Mouse (Mus musculus) heart, postnatal 4 days (tissue): Measurements from ENCODE around the gene Nme6. TPM values are rescaled to one million over a fixed set of nuclear protein-coding genes. Genes with fewer than 3 reads are reported as not detected.
A peak's percentile ranks its signal among the peaks of the same experiment; 100 is the strongest.
"Not testable (repeated sequence)": the region's sequence is repeated elsewhere in the genome, so short reads cannot be mapped to it uniquely, and the experiment has no call there.

Experiments used
- DNase-seq: peaks from one replicate; pipeline ENCODE4 v3.0.0; 2021
- total RNA-seq, 2 experiments: library from RNA; stranded (reverse); gene quantifications; 2 replicates each; pipeline ENCODE4 v1.2.3; 2021

The Nme6 gene
- 10 to 100 TPM; 21.6 to 25.2 TPM for total RNA-seq

- DNase-seq, result peak; percentile 88
Measured at GRCm38 (mm10) chr9:109832391-109833087, at the start of gene Nme6. TSS of gene Nme6 (plus strand) at chr9:109832749.

- not testable (repeated sequence) for DNase-seq
Measured at GRCm38 (mm10) chr9:109790570-109790969, 42.0 kb upstream of the Nme6 start, which contains the start of gene Fbxw27. TSS of gene Fbxw27 (minus strand) at chr9:109790670.

GRCm38 (mm10) chr9:109795221-109795620 is 37.3 kb upstream of the Nme6 start:
- no peak for DNase-seq

GRCm38 (mm10) chr9:109795811-109796210 is 36.7 kb upstream of the Nme6 start:
- no peak for DNase-seq

- peak; percentile 19 for DNase-seq
Measured at GRCm38 (mm10) chr9:109798051-109798450, 34.5 kb upstream of the Nme6 start.

GRCm38 (mm10) chr9:109805596-109805995 is 27.0 kb upstream of the Nme6 start:
- DNase-seq, result not testable (repeated sequence)

GRCm38 (mm10) chr9:109806260-109806659 is 26.3 kb upstream of the Nme6 start:
- no peak for DNase-seq

GRCm38 (mm10) chr9:109806695-109807293 is 25.8 kb upstream of the Nme6 start:
- DNase-seq, result no peak

- DNase-seq, result no peak
Measured at GRCm38 (mm10) chr9:109807898-109808297, 24.7 kb upstream of the Nme6 start.

GRCm38 (mm10) chr9:109811980-109812379 is 20.6 kb upstream of the Nme6 start, which contains the start of gene Spink8:
TSS of gene Spink8 (plus strand) at chr9:109812280.
- DNase-seq, result no peak

GRCm38 (mm10) chr9:109813424-109813823 is 19.1 kb upstream of the Nme6 start:
- DNase-seq, result no peak

GRCm38 (mm10) chr9:109816341-109816740 is 16.2 kb upstream of the Nme6 start:
- DNase-seq, result no peak

GRCm38 (mm10) chr9:109825739-109826138 is 6.8 kb upstream of the Nme6 start:
- no peak for DNase-seq

- DNase-seq, result no peak
Measured at GRCm38 (mm10) chr9:109826181-109826580, 6.4 kb upstream of the Nme6 start.

GRCm38 (mm10) chr9:109833088-109833412 is 501 bp downstream of the Nme6 start:
- no peak for DNase-seq

- peak; percentile 66 for DNase-seq
Measured at GRCm38 (mm10) chr9:109849312-109849758, 16.8 kb downstream of the Nme6 start, which contains the start of gene Camp. TSS of gene Camp (minus strand) at chr9:109849617.

GRCm38 (mm10) chr9:109850099-109850498 is 17.6 kb downstream of the Nme6 start:
- no peak for DNase-seq

GRCm38 (mm10) chr9:109854341-109854740 is 21.8 kb downstream of the Nme6 start:
- DNase-seq, result no peak

- no peak for DNase-seq
Measured at GRCm38 (mm10) chr9:109855947-109856346, 23.4 kb downstream of the Nme6 start.

- peak; percentile 89 for DNase-seq
Measured at GRCm38 (mm10) chr9:109862397-109863044, 30.0 kb downstream of the Nme6 start.

GRCm38 (mm10) chr9:109863085-109863484 is 30.5 kb downstream of the Nme6 start:
- DNase-seq, result no peak

- DNase-seq, result no peak
Measured at GRCm38 (mm10) chr9:109866218-109866617, 33.7 kb downstream of the Nme6 start.

- DNase-seq, result no peak
Measured at GRCm38 (mm10) chr9:109870983-109871572, 38.5 kb downstream of the Nme6 start.
